Mouse (Mus musculus) forebrain, postnatal 0 days (tissue): ENCODE results near the gene Trim23. TPM values are rescaled to one million over a fixed set of nuclear protein-coding genes. Genes with fewer than 3 reads are reported as not detected.
A peak's percentile ranks its signal among the peaks of the same experiment; 100 is the strongest.

Experiments used
- ATAC-seq: fragments of 200-750 bp; cut with Nextera tagmentation; 2 replicates; pipeline ENCODE4 v1.8.0; 2017; ENCODE audit warnings: mild to moderate bottlenecking, moderate library complexity
- DNase-seq: peaks from one replicate; pipeline ENCODE4 v3.0.0-alpha.2; 2015
- H3K27ac ChIP-seq: fragments of 300-500 bp; sonication (generic); 2 replicates; pipeline ENCODE4 v1.5.1; 2014; ENCODE audit warnings: low read depth, mild to moderate bottlenecking, antibody characterized with exemption, low read length, moderate library complexity, mixed read lengths
- H3K27me3 ChIP-seq: fragments of 300-500 bp; sonication (generic); 2 replicates; pipeline ENCODE4 v1.6.1; 2014; ENCODE audit warnings: mild to moderate bottlenecking, low read length, mixed read lengths; ENCODE audit not compliant: insufficient read depth
- H3K36me3 ChIP-seq: fragments of 300-500 bp; sonication (generic); 2 replicates; pipeline ENCODE4 v1.6.1; 2014; ENCODE audit warnings: mild to moderate bottlenecking, moderate library complexity; ENCODE audit not compliant: insufficient read depth
- H3K4me1 ChIP-seq: fragments of 300-500 bp; sonication (generic); 2 replicates; pipeline ENCODE4 v1.6.1; 2014; ENCODE audit warnings: antibody characterized with exemption; ENCODE audit not compliant: insufficient read depth
- H3K4me2 ChIP-seq: fragments of 300-500 bp; sonication (generic); 2 replicates; pipeline ENCODE4 v1.6.1; 2014; ENCODE audit warnings: low read depth, mild to moderate bottlenecking, moderate library complexity
- H3K4me3 ChIP-seq: fragments of 300-500 bp; sonication (generic); 2 replicates; pipeline ENCODE4 v1.5.1; 2014; ENCODE audit warnings: low read depth, low read length, mixed read lengths
- H3K9ac ChIP-seq: fragments of 300-500 bp; sonication (generic); 2 replicates; pipeline ENCODE4 v1.6.1; 2014; ENCODE audit warnings: mild to moderate bottlenecking
- H3K9me3 ChIP-seq: fragments of 300-500 bp; sonication (generic); 2 replicates; pipeline ENCODE4 v1.6.1; 2016; ENCODE audit warnings: low read length
- CTCF ChIP-seq: sonication (generic); IDR thresholded peaks from 2 replicates; pipeline ENCODE4 v1.5.1; 2016; ENCODE audit warnings: antibody characterized with exemption, control low read depth, low read depth
- WGBS: fragments of 180-500 bp; shearing (Covaris S2); extraction: QIAGEN DNeasy Blood & Tissue Kit; methylation state at CpG from one replicate; pipeline ENCODE4 v1.1.7; 2014; 5-methylcytosine and 5-hydroxymethylcytosine counted together
- polyA plus RNA-seq: library from polyadenylated mRNA; unstranded; fragments of >200 nt; fragmentation: Nextera tagmentation; extraction: Ambion mirVana; gene quantifications from 2 replicates; pipeline ENCODE4 v1.2.1, GENCODE M21; 2015
- total RNA-seq: library from RNA; depleted of rRNA; stranded (reverse); fragments of >200 nt; gene quantifications from 2 replicates; pipeline ENCODE4 v1.2.3, GENCODE M21; 2014

Trim23 gene
- total and polyA plus RNA-seq, 2 experiments from 2014 or later = 34.7 to 67.1 TPM

GRCm38 (mm10) chr13:104155106-104155505 lies 23.5 kb upstream of the Trim23 start:
- DNase-seq (no peak), ATAC-seq (no peak)
- no peaks in the 10 kb centered on the region for H3K9me3 ChIP-seq
- no peak overlapping the region for H3K9ac ChIP-seq
- TF ChIP-seq CTCF = no peak
- no peak overlapping the region for H3K27ac ChIP-seq
- H3K4me3 ChIP-seq = no peak overlapping the region
- H3K36me3 ChIP-seq = peaks cover 31% of the 10 kb centered on the region
- no peaks in the 10 kb centered on the region for H3K27me3 ChIP-seq
- no peaks in the 10 kb centered on the region for H3K4me1 ChIP-seq
- 92% methylated on average over 7 of the region's 7 CpGs for WGBS
- no peak overlapping the region for H3K4me2 ChIP-seq

GRCm38 (mm10) chr13:104155686-104156085 lies 22.9 kb upstream of the Trim23 start:
- no peaks in the 10 kb centered on the region for H3K27me3 ChIP-seq
- peaks cover 34% of the 10 kb centered on the region for H3K36me3 ChIP-seq
- WGBS = 85% methylated on average over 1 of the region's 1 CpGs

GRCm38 (mm10) chr13:104171711-104172110 lies 6.9 kb upstream of the Trim23 start:
- Histone ChIP-seq H3K4me1 (peaks cover 4% of the 10 kb centered on the region), H3K4me3 (no peak overlapping the region), H3K36me3 (peaks cover 6% of the 10 kb centered on the region), H3K4me2 (no peak overlapping the region), H3K9ac (no peak overlapping the region), H3K27ac (no peak overlapping the region), H3K27me3 (no peaks in the 10 kb centered on the region), H3K9me3 (no peaks in the 10 kb centered on the region)
- WGBS = 92% methylated on average over 5 of the region's 5 CpGs
- TF ChIP-seq CTCF = no peak
- no peak for ATAC-seq
- no peak for DNase-seq

More at GRCm38 (mm10) chr13:104155686-104156085, 22.9 kb upstream of the Trim23 start:
- Histone ChIP-seq H3K27ac (no peak overlapping the region), H3K9ac (no peak overlapping the region), H3K9me3 (no peaks in the 10 kb centered on the region), H3K4me2 (no peak overlapping the region), H3K4me1 (no peaks in the 10 kb centered on the region), H3K4me3 (no peak overlapping the region)
- no peak for DNase-seq
- TF ChIP-seq CTCF = no peak
- no peak for ATAC-seq

GRCm38 (mm10) chr13:104172498-104172897 lies 6.1 kb upstream of the Trim23 start:
- no peak overlapping the region for H3K4me3 ChIP-seq
- peaks cover 8% of the 10 kb centered on the region for H3K4me1 ChIP-seq
- ATAC-seq = no peak
- peaks cover 6% of the 10 kb centered on the region for H3K36me3 ChIP-seq
- no peak for DNase-seq
- H3K4me2 ChIP-seq = no peak overlapping the region
- H3K27ac ChIP-seq = no peak overlapping the region
- no peaks in the 10 kb centered on the region for H3K27me3 ChIP-seq
- no peak for TF ChIP-seq CTCF
- H3K9ac ChIP-seq = no peak overlapping the region
- H3K9me3 ChIP-seq = no peaks in the 10 kb centered on the region

- Histone ChIP-seq H3K9ac (no peak overlapping the region), H3K9me3 (no peaks in the 10 kb centered on the region)
Observed at GRCm38 (mm10) chr13:104176874-104177273, 1.7 kb upstream of the Trim23 start.

GRCm38 (mm10) chr13:104177796-104178649 lies 574 bp upstream of the Trim23 start, which contains the start of gene Trappc13:
Trappc13 (minus strand) TSS chr13:104178469.
- ATAC-seq (peak; percentile 92), DNase-seq (no peak)
- Histone ChIP-seq H3K4me2 (peak within 1 kb of the TSS; percentile 80), H3K4me1 (peaks cover 14% of the 10 kb centered on the region), H3K27ac (peak within 1 kb of the TSS; percentile 81), H3K9me3 (no peaks in the 10 kb centered on the region), H3K9ac (peak within 1 kb of the TSS; percentile 86), H3K36me3 (peaks cover 15% of the 10 kb centered on the region), H3K27me3 (no peaks in the 10 kb centered on the region), H3K4me3 (peak within 1 kb of the TSS; percentile 80)
- under 1% methylated on average over 32 of the region's 32 CpGs for WGBS
- TF ChIP-seq CTCF = no peak

More at GRCm38 (mm10) chr13:104176874-104177273, 1.7 kb upstream of the Trim23 start:
- Histone ChIP-seq H3K36me3 (peaks cover 9% of the 10 kb centered on the region), H3K4me2 (peak overlapping the region; percentile 39), H3K27me3 (no peaks in the 10 kb centered on the region), H3K4me1 (peaks cover 14% of the 10 kb centered on the region), H3K27ac (no peak overlapping the region), H3K4me3 (peak overlapping the region; percentile 21; the same call in 1 of the 2 replicates)
- DNase-seq (no peak), ATAC-seq (no peak)
- TF ChIP-seq CTCF = no peak
- WGBS = 72% methylated on average over 3 of the region's 3 CpGs

- Histone ChIP-seq H3K4me3 (peak overlapping the region; percentile 80), H3K4me2 (peak overlapping the region; percentile 56), H3K4me1 (peaks cover 14% of the 10 kb centered on the region), H3K9me3 (no peaks in the 10 kb centered on the region), H3K9ac (peak overlapping the region; percentile 86), H3K36me3 (peaks cover 20% of the 10 kb centered on the region), H3K27ac (peak overlapping the region; percentile 79), H3K27me3 (no peaks in the 10 kb centered on the region)
- ATAC-seq (no peak), DNase-seq (no peak)
- TF ChIP-seq CTCF = no peak
- WGBS = 19% methylated on average over 13 of the region's 13 CpGs
Observed at GRCm38 (mm10) chr13:104179176-104179888, 735 bp downstream of the Trim23 start.
